Mouse (Mus musculus) liver, postnatal 0 days (tissue): ENCODE data around the gene Disp2. TPM values are rescaled to one million over a fixed set of nuclear protein-coding genes. Genes with fewer than 3 reads are reported as not detected.

Experiments
- ATAC-seq: fragments of 200-750 bp; cut with Nextera tagmentation; 2 replicates; pipeline ENCODE4 v1.8.0; 2017; ENCODE audit warnings: mild to moderate bottlenecking, moderate library complexity
- DNase-seq: peaks from one replicate; pipeline ENCODE4 v3.0.0-alpha.2; 2016
- H3K27ac ChIP-seq: fragments of 300-500 bp; sonication (generic); 2 replicates; pipeline ENCODE4 v1.5.1; 2014; ENCODE audit warnings: antibody characterized with exemption, moderate library complexity, mild to moderate bottlenecking, low read depth
- H3K27me3 ChIP-seq: fragments of 300-500 bp; sonication (generic); 2 replicates; pipeline ENCODE4 v1.6.1; 2014; ENCODE audit warnings: low read length, control low read depth, mixed read lengths; ENCODE audit not compliant: insufficient read depth
- H3K36me3 ChIP-seq: fragments of 300-500 bp; sonication (generic); replicated peaks from 2 replicates; pipeline ENCODE4 v1.6.1; 2014; ENCODE audit warnings: mild to moderate bottlenecking, control low read depth, low read length, moderate library complexity, mixed read lengths; ENCODE audit not compliant: insufficient read depth
- H3K4me1 ChIP-seq: fragments of 300-500 bp; sonication (generic); 2 replicates; pipeline ENCODE4 v1.6.1; 2014; ENCODE audit warnings: antibody characterized with exemption, mild to moderate bottlenecking, control low read depth; ENCODE audit not compliant: insufficient read depth
- H3K4me2 ChIP-seq: fragments of 300-500 bp; sonication (generic); 2 replicates; pipeline ENCODE4 v1.6.1; 2014; ENCODE audit warnings: low read depth, mild to moderate bottlenecking, low read length, moderate library complexity, mixed read lengths
- H3K4me3 ChIP-seq: fragments of 300-500 bp; sonication (generic); 2 replicates; pipeline ENCODE4 v1.5.1; 2014; ENCODE audit warnings: low read depth, low read length
- H3K9ac ChIP-seq: fragments of 300-500 bp; sonication (generic); replicated peaks from 2 replicates; pipeline ENCODE4 v1.6.1; 2014; ENCODE audit warnings: mild to moderate bottlenecking, moderate library complexity
- H3K9me3 ChIP-seq: fragments of 300-500 bp; sonication (generic); 2 replicates; pipeline ENCODE4 v1.6.1; 2016; ENCODE audit warnings: mild to moderate bottlenecking, control low read depth, low read length, mixed read lengths
- CTCF ChIP-seq: sonication (generic); IDR thresholded peaks from 2 replicates; pipeline ENCODE4 v1.5.1; 2016; ENCODE audit warnings: antibody characterized with exemption, low read depth
- EP300 ChIP-seq: IDR thresholded peaks from 2 replicates; pipeline ENCODE4 v1.6.1; 2016; ENCODE audit warnings: antibody characterized with exemption, low read depth, mild to moderate bottlenecking
- WGBS: fragments of 180-500 bp; shearing (Covaris S2); extraction: QIAGEN DNeasy Blood & Tissue Kit; methylation state at CpG from one replicate; pipeline ENCODE4 v1.1.7; 2014; ENCODE audit not compliant: insufficient replicate concordance; 5-methylcytosine and 5-hydroxymethylcytosine counted together
- polyA plus RNA-seq: library from polyadenylated mRNA; unstranded; fragments of >200 nt; fragmentation: Nextera tagmentation; extraction: Ambion mirVana; gene quantifications from 2 replicates; pipeline ENCODE4 v1.2.1, GENCODE M21; 2015

Gene Disp2
- polyA plus RNA-seq, 1 experiment from 2014 or later: 0.06 TPM

- ATAC-seq (no peak), DNase-seq (no peak)
- H3K36me3 ChIP-seq: no peaks in the 10 kb centered on the region
- no peaks in the 10 kb centered on the region for H3K9me3 ChIP-seq
- peaks cover 7% of the 10 kb centered on the region; the same call in 1 of the 2 replicates for H3K27me3 ChIP-seq
- H3K4me3 ChIP-seq: no peak overlapping the region; the same call in 1 of the 2 replicates
- peak overlapping the region; percentile 59; the same call in 1 of the 2 replicates for H3K4me2 ChIP-seq
- H3K27ac ChIP-seq: no peak overlapping the region
- H3K9ac ChIP-seq: no peak overlapping the region
- 35% methylated on average over 10 of the region's 10 CpGs for WGBS
- TF ChIP-seq CTCF (no peak), EP300 (no peak)
- H3K4me1 ChIP-seq: peaks cover 11% of the 10 kb centered on the region
These were observed 454 bp upstream of the Disp2 start for GRCm38 (mm10) chr2:118779065-118779464.

GRCm38 (mm10) chr2:118781115-118781514 lies 1.6 kb downstream of the Disp2 start:
- peaks cover 10% of the 10 kb centered on the region; the same call in 1 of the 2 replicates for H3K27me3 ChIP-seq
- H3K9ac ChIP-seq: no peak overlapping the region
- no peaks in the 10 kb centered on the region for H3K36me3 ChIP-seq
- H3K4me3 ChIP-seq: no peak overlapping the region
- no peak overlapping the region for H3K4me2 ChIP-seq
- DNase-seq: no peak
- TF ChIP-seq CTCF (no peak), EP300 (no peak)
- peaks cover 11% of the 10 kb centered on the region for H3K4me1 ChIP-seq
- WGBS: 33% methylated on average over 1 of the region's 1 CpGs
- no peak overlapping the region for H3K27ac ChIP-seq
- no peak for ATAC-seq
- H3K9me3 ChIP-seq: no peaks in the 10 kb centered on the region

- Histone ChIP-seq H3K4me1 (peaks cover 11% of the 10 kb centered on the region), H3K4me3 (no peak overlapping the region), H3K4me2 (no peak overlapping the region), H3K27me3 (peaks cover 10% of the 10 kb centered on the region; the same call in 1 of the 2 replicates), H3K9ac (no peak overlapping the region), H3K36me3 (no peaks in the 10 kb centered on the region), H3K9me3 (no peaks in the 10 kb centered on the region), H3K27ac (no peak overlapping the region)
- TF ChIP-seq EP300 (peak; percentile 41), CTCF (no peak)
- WGBS: 28% methylated on average over 4 of the region's 4 CpGs
- DNase-seq: no peak
- no peak for ATAC-seq
These were observed 2.8 kb downstream of the Disp2 start for GRCm38 (mm10) chr2:118782303-118782702.

- Histone ChIP-seq H3K9me3 (no peaks in the 10 kb centered on the region), H3K36me3 (no peaks in the 10 kb centered on the region), H3K9ac (no peak overlapping the region), H3K4me2 (no peak overlapping the region), H3K4me3 (no peak overlapping the region), H3K27me3 (peaks cover 10% of the 10 kb centered on the region; the same call in 1 of the 2 replicates), H3K4me1 (peaks cover 11% of the 10 kb centered on the region), H3K27ac (no peak overlapping the region)
- ATAC-seq (no peak), DNase-seq (no peak)
- TF ChIP-seq EP300 (no peak), CTCF (no peak)
- 35% methylated on average over 5 of the region's 5 CpGs for WGBS
These were observed 3.6 kb downstream of the Disp2 start for GRCm38 (mm10) chr2:118783093-118783492.

- no peak overlapping the region for H3K4me3 ChIP-seq
- H3K27ac ChIP-seq: no peak overlapping the region
- ATAC-seq: no peak
- no peak for DNase-seq
- 84% methylated on average over 7 of the region's 7 CpGs for WGBS
- no peaks in the 10 kb centered on the region for H3K36me3 ChIP-seq
- no peaks in the 10 kb centered on the region for H3K9me3 ChIP-seq
- peaks cover 10% of the 10 kb centered on the region; the same call in 1 of the 2 replicates for H3K27me3 ChIP-seq
- peaks cover 11% of the 10 kb centered on the region for H3K4me1 ChIP-seq
- H3K4me2 ChIP-seq: no peak overlapping the region
- TF ChIP-seq CTCF (no peak), EP300 (no peak)
- H3K9ac ChIP-seq: no peak overlapping the region
These were observed 4.1 kb downstream of the Disp2 start for GRCm38 (mm10) chr2:118783663-118784062.

- Histone ChIP-seq H3K9ac (no peak overlapping the region), H3K4me3 (no peak overlapping the region), H3K27me3 (0 out of 2 replicates have a peak, but pooled peaks cover 3% of the 10 kb centered on the region), H3K4me1 (peaks cover 6% of the 10 kb centered on the region), H3K4me2 (no peak overlapping the region), H3K36me3 (no peaks in the 10 kb centered on the region), H3K9me3 (no peaks in the 10 kb centered on the region), H3K27ac (no peak overlapping the region)
- TF ChIP-seq CTCF (no peak), EP300 (no peak)
- ATAC-seq (no peak), DNase-seq (no peak)
- WGBS: 49% methylated on average over 5 of the region's 5 CpGs
These were observed 7.0 kb downstream of the Disp2 start for GRCm38 (mm10) chr2:118786525-118786924.

GRCm38 (mm10) chr2:118789501-118789900 lies 10.0 kb downstream of the Disp2 start:
- Histone ChIP-seq H3K27ac (no peak overlapping the region), H3K36me3 (no peaks in the 10 kb centered on the region), H3K9ac (no peak overlapping the region), H3K27me3 (peaks cover 5% of the 10 kb centered on the region; the same call in 1 of the 2 replicates), H3K4me3 (no peak overlapping the region), H3K4me1 (peaks cover 6% of the 10 kb centered on the region), H3K9me3 (no peaks in the 10 kb centered on the region), H3K4me2 (no peak overlapping the region)
- ATAC-seq: no peak
- no peak for DNase-seq
- WGBS: 88% methylated on average over 11 of the region's 11 CpGs
- no peak for TF ChIP-seq EP300
- no peak for TF ChIP-seq CTCF
